Mouse (Mus musculus) stomach, embryonic 15.5 days (tissue): ENCODE measurements at regions not wholly inside any gene's neighbourhood (a gene's known extent, or its start where the extent isn't known, plus 50 kb on each side); places are given as distances from the start of the nearest gene placed in this dataset.

Experiments
- ATAC-seq: fragments of 200-750 bp; cut with Nextera tagmentation; 2 replicates; pipeline ENCODE4 v1.8.0; 2017; ENCODE audit warnings: low read depth, moderate number of reproducible peaks, moderate TSS enrichment; ENCODE audit not compliant: insufficient read depth, low FRiP score
- H3K27ac ChIP-seq: fragments of 300-500 bp; sonication (generic); 2 replicates; pipeline ENCODE4 v1.5.1; 2015; ENCODE audit warnings: mild to moderate bottlenecking, inconsistent platforms
- H3K27me3 ChIP-seq: fragments of 300-500 bp; sonication (generic); replicated peaks from 2 replicates; pipeline ENCODE4 v1.6.1; 2015; ENCODE audit warnings: inconsistent platforms
- H3K36me3 ChIP-seq: fragments of 300-500 bp; sonication (generic); 2 replicates; pipeline ENCODE4 v1.6.1; 2015; ENCODE audit warnings: inconsistent platforms
- H3K4me1 ChIP-seq: fragments of 300-500 bp; sonication (generic); 2 replicates; pipeline ENCODE4 v1.6.1; 2015; ENCODE audit warnings: inconsistent platforms
- H3K4me2 ChIP-seq: fragments of 300-500 bp; sonication (generic); 2 replicates; pipeline ENCODE4 v1.6.1; 2015; ENCODE audit warnings: mild to moderate bottlenecking, inconsistent platforms
- H3K4me3 ChIP-seq: fragments of 300-500 bp; sonication (generic); replicated peaks from 2 replicates; pipeline ENCODE4 v1.5.1; 2015; ENCODE audit warnings: inconsistent platforms
- H3K9ac ChIP-seq: fragments of 300-500 bp; sonication (generic); 2 replicates; pipeline ENCODE4 v1.6.1; 2015; ENCODE audit warnings: inconsistent platforms
- H3K9me3 ChIP-seq: fragments of 300-500 bp; sonication (generic); 2 replicates; pipeline ENCODE4 v1.6.1; 2016; ENCODE audit warnings: inconsistent platforms
- WGBS: fragments of 180-500 bp; shearing (Covaris S2); methylation state at CpG from one replicate; pipeline ENCODE4 v1.1.7; 2015; 5-methylcytosine and 5-hydroxymethylcytosine counted together

DNA sequence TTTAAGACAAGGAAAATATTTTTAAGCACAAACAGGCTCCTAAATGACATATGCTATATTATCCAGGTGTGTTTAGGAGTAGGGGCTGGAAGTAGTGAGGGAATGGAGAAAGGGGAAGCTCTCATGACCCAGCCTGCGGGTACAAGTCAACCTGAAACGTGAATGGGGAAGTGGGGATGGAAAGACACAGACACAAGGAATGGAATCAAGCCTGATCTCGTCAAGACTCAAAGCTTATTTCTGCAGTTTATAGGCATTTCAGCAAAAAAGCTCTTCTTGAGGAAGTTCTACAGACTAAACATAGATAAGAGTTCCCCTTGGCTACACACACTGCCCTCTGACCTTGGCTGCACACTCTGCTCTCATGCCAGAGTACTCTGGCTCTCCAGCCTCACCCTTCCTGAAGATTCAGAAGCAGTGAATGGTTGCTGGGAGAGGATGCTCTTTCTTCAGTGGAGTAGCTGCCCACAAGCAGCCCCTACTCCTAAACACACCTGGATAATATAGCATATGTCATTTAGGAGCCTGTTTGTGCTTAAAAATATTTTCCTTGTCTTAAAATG, 106.4 kb upstream of the Rrp15 start:
- no peak for ATAC-seq
- WGBS, result 53% methylated on average over 3 of the region's 3 CpGs
- no peak overlapping the region for H3K9ac ChIP-seq
- no peaks in the 10 kb centered on the region for H3K4me1 ChIP-seq
- H3K27me3 ChIP-seq, result no peaks in the 10 kb centered on the region
- no peak overlapping the region for H3K4me2 ChIP-seq
- H3K9me3 ChIP-seq, result no peaks in the 10 kb centered on the region
- H3K27ac ChIP-seq, result no peak overlapping the region
- H3K36me3 ChIP-seq, result no peaks in the 10 kb centered on the region
- H3K4me3 ChIP-seq, result no peak overlapping the region

- Histone ChIP-seq H3K27ac (no peak overlapping the region), H3K4me3 (no peak overlapping the region)
Observed at GRCm38 (mm10) chr1:186845256-186845655, 96.1 kb upstream of the Rrp15 start.

DNA sequence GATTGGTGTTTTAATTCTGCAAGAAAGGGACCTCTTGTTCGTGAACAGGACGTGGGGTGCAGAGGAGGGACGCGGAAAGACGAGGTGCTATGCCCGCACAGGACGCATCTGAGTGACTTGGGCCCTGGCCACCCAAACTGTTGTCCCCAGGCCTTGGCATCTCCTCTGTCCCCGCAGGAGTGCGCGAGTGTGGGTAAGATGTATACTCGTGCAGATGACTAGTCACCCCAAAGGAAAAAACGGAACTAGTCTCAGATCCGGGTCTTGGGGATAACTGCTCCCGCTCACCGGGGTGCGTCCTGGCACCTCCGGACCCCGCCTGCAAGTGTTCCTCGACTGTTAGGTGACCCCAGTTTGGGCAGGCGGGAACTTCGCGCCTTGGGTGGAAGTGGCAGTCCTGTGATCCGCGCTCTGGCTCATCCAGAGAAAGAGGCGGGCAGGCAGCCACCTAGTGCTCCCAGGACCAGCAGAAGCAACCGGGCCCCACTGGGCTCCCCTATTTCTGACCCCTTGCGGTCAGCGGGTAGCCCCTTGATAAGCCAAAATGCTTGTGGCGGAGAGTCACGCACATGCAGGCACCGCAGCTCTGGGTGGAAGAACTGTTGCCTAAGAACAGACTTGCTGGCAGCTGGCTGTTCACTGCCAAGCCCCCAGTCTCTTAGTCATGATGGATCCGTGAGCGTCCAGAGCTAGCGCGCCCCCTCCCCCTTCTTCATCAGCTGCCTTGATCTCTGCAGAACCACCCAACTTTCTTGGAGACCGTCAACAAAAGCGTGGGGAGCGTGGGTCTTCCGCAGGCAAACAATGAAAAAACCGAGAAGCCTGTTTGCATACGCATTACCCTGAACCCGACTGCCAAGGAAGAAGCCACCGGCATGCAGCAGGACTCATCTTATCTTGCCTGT, 85.0 kb upstream of the Rrp15 start:
- WGBS, result 2% methylated on average over 43 of the region's 43 CpGs
- Histone ChIP-seq H3K4me2 (peak overlapping the region; percentile 79), H3K9me3 (no peaks in the 10 kb centered on the region), H3K4me1 (peaks cover 12% of the 10 kb centered on the region), H3K36me3 (no peaks in the 10 kb centered on the region), H3K4me3 (peak overlapping the region; percentile 35), H3K27me3 (peaks cover 11% of the 10 kb centered on the region), H3K9ac (0 out of 2 replicates have a peak overlapping the region, but pooled peaks have one; percentile 12), H3K27ac (no peak overlapping the region)
- ATAC-seq, result no peak

More at GRCm38 (mm10) chr1:186845256-186845655, 96.1 kb upstream of the Rrp15 start:
- Histone ChIP-seq H3K27me3 (no peaks in the 10 kb centered on the region), H3K4me1 (no peaks in the 10 kb centered on the region), H3K36me3 (no peaks in the 10 kb centered on the region), H3K9ac (no peak overlapping the region), H3K4me2 (no peak overlapping the region), H3K9me3 (no peaks in the 10 kb centered on the region)
- ATAC-seq, result no peak
- WGBS, result 81% methylated on average over 7 of the region's 7 CpGs

DNA sequence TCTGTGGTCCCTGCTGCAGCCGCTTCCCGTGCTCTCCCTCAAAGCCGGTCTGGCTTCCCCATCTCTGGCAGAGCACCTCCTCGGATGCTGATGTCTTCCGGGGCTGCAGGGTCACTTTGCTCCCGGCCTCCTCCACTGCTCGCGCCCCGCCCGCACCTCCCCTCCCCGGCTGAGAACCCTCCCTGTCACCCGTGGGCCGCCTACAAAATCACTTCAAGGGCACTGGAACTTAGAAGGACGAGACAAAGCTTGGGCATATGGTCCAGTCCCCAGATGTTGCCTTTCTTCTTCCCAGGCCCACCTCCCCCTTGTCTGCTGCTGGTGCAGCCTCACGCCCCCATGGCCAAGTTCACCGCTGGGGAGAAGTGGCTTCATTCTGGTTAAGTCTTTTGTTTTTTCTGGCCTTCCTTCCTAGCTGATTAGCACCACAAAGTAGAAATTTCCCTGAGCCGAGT, 84.3 kb upstream of the Rrp15 start:
- H3K27me3 ChIP-seq, result peaks cover 11% of the 10 kb centered on the region
- no peak overlapping the region for H3K9ac ChIP-seq
- no peaks in the 10 kb centered on the region for H3K36me3 ChIP-seq
- ATAC-seq, result no peak
- H3K27ac ChIP-seq, result no peak overlapping the region
- H3K4me3 ChIP-seq, result peak overlapping the region; percentile 35
- peak overlapping the region; percentile 79 for H3K4me2 ChIP-seq
- WGBS, result 2% methylated on average over 17 of the region's 17 CpGs
- H3K9me3 ChIP-seq, result no peaks in the 10 kb centered on the region
- H3K4me1 ChIP-seq, result peaks cover 12% of the 10 kb centered on the region

- Histone ChIP-seq H3K36me3 (no peaks in the 10 kb centered on the region), H3K9ac (no peak overlapping the region), H3K4me3 (no peak overlapping the region), H3K27ac (no peak overlapping the region), H3K4me2 (no peak overlapping the region), H3K27me3 (no peaks in the 10 kb centered on the region), H3K4me1 (no peaks in the 10 kb centered on the region), H3K9me3 (no peaks in the 10 kb centered on the region)
- ATAC-seq, result no peak
- 16% methylated on average over 3 of the region's 3 CpGs for WGBS
Observed at GRCm38 (mm10) chr1:186827773-186828172, 78.6 kb upstream of the Rrp15 start.

- Histone ChIP-seq H3K27me3 (no peaks in the 10 kb centered on the region), H3K9me3 (no peaks in the 10 kb centered on the region), H3K4me3 (no peak overlapping the region), H3K27ac (no peak overlapping the region), H3K4me1 (no peaks in the 10 kb centered on the region), H3K36me3 (no peaks in the 10 kb centered on the region), H3K9ac (no peak overlapping the region), H3K4me2 (no peak overlapping the region)
- WGBS, result 54% methylated on average over 19 of the region's 19 CpGs
- ATAC-seq, result no peak
Observed at GRCm38 (mm10) chr1:186808192-186808960, 59.2 kb upstream of the Rrp15 start.

DNA sequence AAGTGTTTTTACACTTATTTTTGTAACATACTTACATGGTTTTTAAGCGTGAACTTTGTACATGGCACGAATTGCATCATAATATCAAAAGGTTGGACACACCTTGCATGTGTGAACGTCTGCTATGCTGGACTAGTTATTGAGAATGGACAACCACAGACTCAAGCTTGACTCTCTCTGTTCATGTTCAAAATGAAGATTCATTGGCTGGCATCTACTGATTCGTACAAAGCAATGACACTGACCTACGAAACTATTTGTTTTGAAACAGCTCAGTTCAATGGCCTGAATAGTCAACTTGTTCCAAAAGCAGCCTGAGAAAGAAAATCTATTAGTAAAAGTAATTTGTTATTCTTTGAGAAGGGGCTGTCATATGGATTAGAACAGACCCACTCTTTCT, 55.3 kb upstream of the Rrp15 start:
- H3K9me3 ChIP-seq, result no peaks in the 10 kb centered on the region
- H3K4me2 ChIP-seq, result no peak overlapping the region
- no peak overlapping the region for H3K9ac ChIP-seq
- no peaks in the 10 kb centered on the region for H3K27me3 ChIP-seq
- H3K4me3 ChIP-seq, result no peak overlapping the region
- WGBS, result 74% methylated on average over 5 of the region's 5 CpGs
- no peaks in the 10 kb centered on the region for H3K4me1 ChIP-seq
- H3K36me3 ChIP-seq, result no peaks in the 10 kb centered on the region
- no peak for ATAC-seq
- no peak overlapping the region for H3K27ac ChIP-seq
